Mouse (Mus musculus) C2C12 (cell line): ENCODE measurements around the gene Uhrf1bp1.

Experiments used
- CTCF ChIP-seq: IDR thresholded peaks from one replicate; pipeline ENCODE4 v1.5.1; 2011; ENCODE audit not compliant: control insufficient read depth, insufficient read depth, insufficient read length
- MAX ChIP-seq: IDR thresholded peaks from one replicate; pipeline ENCODE4 v1.6.1; 2011; ENCODE audit warnings: mild to moderate bottlenecking, control low read depth
- USF1 ChIP-seq: IDR thresholded peaks from one replicate; pipeline ENCODE4 v1.6.1; 2011; ENCODE audit warnings: low read depth, mild to moderate bottlenecking, control low read depth, moderate library complexity

- TF ChIP-seq USF1: no peak
- no peak for TF ChIP-seq CTCF
- TF ChIP-seq MAX: no peak
Observed at GRCm38 (mm10) chr17:27848351-27848750, 7.9 kb upstream of the Uhrf1bp1 start.
